Mouse (Mus musculus): Measurements from ENCODE around the gene Rps6kb2.
A peak's percentile ranks its signal among the peaks of the same experiment; 100 is the strongest.

DNA sequence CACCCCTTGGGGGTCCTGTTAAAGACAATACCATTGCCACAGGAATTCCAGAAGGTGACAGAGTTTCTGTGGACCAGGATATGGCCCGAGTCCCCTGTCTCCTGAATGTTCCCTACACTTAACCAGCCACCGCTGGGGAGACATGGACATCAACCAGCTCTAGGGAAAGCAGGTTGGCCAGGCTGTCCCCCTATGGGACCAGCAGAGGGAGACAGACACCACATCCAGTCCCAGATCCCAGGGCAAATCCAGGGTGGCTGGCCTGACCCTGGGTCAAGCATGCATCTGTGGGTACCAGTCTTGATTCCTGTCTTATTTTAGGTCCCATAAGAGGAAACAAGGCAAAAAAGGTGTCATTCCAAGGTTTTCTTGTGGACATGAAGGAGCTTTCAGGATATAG lies 43.8 kb upstream of the Rps6kb2 start:
- TF ChIP-seq HCFC1 (IDR thresholded peaks at IDR 0.05; ENCODE audit: borderline replicate concordance, insufficient read depth, low read length) (no peak), ZC3H11A (IDR thresholded peaks at IDR 0.05; ENCODE audit: borderline replicate concordance, low read depth, low read length) (peak; percentile 84; the same call in 1 of the 2 replicates), ZNF384 (IDR thresholded peaks at IDR 0.05; ENCODE audit: low read depth, low read length) (no peak)
